Mouse (Mus musculus): ENCODE measurements around the gene Stk35. TPM values are rescaled to one million over a fixed set of nuclear protein-coding genes. Genes with fewer than 3 reads are reported as not detected.
A peak's percentile ranks its signal among the peaks of the same experiment; 100 is the strongest.

The Stk35 gene
- total RNA-seq, 2 experiments from 2014 or later = 28.0 to 33.5 TPM

GRCm38 (mm10) chr2:129818868-129819267 is 18.6 kb downstream of the Stk35 start:
- Histone ChIP-seq H3K27ac (no peak overlapping the region), H3K4me3 (no peak overlapping the region)
- DNase-seq (ENCODE audit: low spot score in 2 of 2) = no peak
- TF ChIP-seq CTCF (conservative IDR thresholded peaks at IDR 0.05) = no peak

GRCm38 (mm10) chr2:129819531-129819930 is 19.2 kb downstream of the Stk35 start:
- no peak overlapping the region for H3K4me3 ChIP-seq
- DNase-seq (ENCODE audit: low spot score in 2 of 2) = no peak
- H3K27ac ChIP-seq = peak overlapping the region; percentile 32; the same call in 1 of the 2 replicates
- no peak for TF ChIP-seq CTCF (conservative IDR thresholded peaks at IDR 0.05)

DNA sequence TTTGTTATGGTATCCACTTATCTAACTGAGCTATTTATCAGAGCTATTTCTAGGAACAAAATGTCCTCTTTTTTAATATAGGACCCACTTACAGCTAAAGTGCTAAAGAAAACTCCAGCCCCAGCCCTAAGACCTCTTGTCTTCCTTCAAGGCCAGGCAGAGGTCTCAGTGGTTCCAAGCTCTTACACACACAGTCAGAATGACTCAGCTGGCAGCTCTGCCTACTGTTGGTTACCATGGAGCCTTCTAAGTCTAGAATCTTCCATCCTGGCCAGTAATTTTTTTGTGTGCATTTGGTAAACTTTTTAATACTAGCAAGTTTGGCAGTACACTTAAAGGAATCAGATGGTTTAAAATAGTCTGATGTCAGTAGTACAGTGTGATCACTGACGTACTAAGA is 19.6 kb downstream of the Stk35 start:
- no peak for DNase-seq (ENCODE audit: low spot score in 2 of 2)
- TF ChIP-seq CTCF (conservative IDR thresholded peaks at IDR 0.05) = no peak
- H3K4me3 ChIP-seq = no peak overlapping the region
- peak overlapping the region; percentile 59; the same call in 1 of the 2 replicates for H3K27ac ChIP-seq

DNA sequence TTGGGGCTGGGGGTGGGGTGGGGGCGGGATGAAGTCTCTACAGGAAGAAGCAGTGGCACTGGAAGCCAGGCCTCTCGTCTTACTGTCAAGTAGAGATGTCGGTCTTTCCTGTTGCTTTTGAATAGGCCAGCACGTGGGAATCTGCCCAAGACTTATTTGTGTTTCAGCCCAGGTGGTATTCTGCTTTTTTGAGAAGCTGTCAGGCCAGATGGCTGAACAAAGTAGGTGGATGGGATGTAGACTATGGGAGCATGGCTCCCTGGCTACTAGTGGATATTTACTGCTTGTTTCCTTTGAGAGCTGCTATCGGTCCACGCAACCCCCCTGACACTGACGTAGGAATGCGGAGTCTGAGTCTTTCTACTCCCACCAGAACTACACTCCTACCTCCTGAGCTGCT is 20.7 kb downstream of the Stk35 start:
- no peak for TF ChIP-seq CTCF (conservative IDR thresholded peaks at IDR 0.05)
- H3K27ac ChIP-seq = peak overlapping the region; percentile 59; the same call in 1 of the 2 replicates
- no peak overlapping the region for H3K4me3 ChIP-seq
- peak; percentile 21 to 25 for DNase-seq (ENCODE audit: low spot score in 2 of 2)

- no peak for TF ChIP-seq CTCF (conservative IDR thresholded peaks at IDR 0.05)
- Histone ChIP-seq H3K4me3 (no peak overlapping the region), H3K27ac (no peak overlapping the region; the same call in 1 of the 2 replicates)
- no peak for DNase-seq (ENCODE audit: low spot score in 2 of 2)
Measured at GRCm38 (mm10) chr2:129821568-129821967, 21.3 kb downstream of the Stk35 start.

GRCm38 (mm10) chr2:129823310-129823709 is 23.0 kb downstream of the Stk35 start:
- H3K4me3 ChIP-seq = no peak overlapping the region
- H3K27ac ChIP-seq = no peak overlapping the region
- DNase-seq (ENCODE audit: low spot score in 2 of 2) = no peak
- no peak for TF ChIP-seq CTCF (conservative IDR thresholded peaks at IDR 0.05)

DNA sequence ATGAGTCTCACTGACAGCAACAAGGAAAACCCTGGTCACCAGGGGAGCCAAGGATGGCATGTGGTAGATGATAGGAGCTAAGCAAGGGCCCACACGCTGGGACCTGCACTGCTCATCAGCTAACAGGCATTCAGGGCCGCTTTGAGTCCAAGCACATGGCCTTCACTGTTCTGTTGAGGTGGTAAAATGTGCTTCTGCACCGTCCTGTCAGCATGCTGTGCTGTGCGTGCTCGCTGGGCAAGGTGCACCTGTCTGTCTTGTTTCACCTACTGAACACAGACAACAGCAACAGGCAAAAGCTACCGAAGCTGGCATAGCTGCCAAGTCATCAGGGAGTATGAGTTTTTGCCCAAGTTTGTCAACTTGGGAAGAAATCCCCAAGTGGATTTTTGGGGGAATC is 23.9 kb downstream of the Stk35 start:
- Histone ChIP-seq H3K27ac (no peak overlapping the region), H3K4me3 (no peak overlapping the region)
- no peak for DNase-seq (ENCODE audit: low spot score in 2 of 2)
- TF ChIP-seq CTCF (conservative IDR thresholded peaks at IDR 0.05) = no peak

DNA sequence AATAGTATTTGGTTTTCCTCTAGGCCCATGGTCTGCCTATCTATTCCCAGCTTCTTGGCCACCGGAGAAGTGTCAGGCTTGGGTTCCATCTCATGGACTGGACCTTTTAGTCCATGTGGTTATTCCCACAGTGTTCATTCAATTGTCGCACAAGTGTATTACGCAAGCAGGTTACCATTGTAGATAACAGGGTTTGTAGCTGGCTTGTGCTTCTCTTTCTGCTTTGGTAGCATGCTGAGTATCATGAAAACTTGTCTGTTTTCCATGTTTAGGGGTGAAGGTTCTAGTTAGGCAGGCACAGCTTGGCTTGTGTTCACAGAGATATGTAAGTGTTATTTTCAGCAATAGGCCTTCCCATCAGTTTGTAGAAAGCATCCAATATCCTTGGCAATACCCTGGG is 25.8 kb downstream of the Stk35 start:
- no peak for TF ChIP-seq CTCF (conservative IDR thresholded peaks at IDR 0.05)
- Histone ChIP-seq H3K27ac (no peak overlapping the region), H3K4me3 (no peak overlapping the region)
- DNase-seq (ENCODE audit: low spot score in 2 of 2) = no peak

- H3K27ac ChIP-seq = no peak overlapping the region
- H3K4me3 ChIP-seq = no peak overlapping the region
- DNase-seq (ENCODE audit: low spot score in 2 of 2) = no peak
- no peak for TF ChIP-seq CTCF (conservative IDR thresholded peaks at IDR 0.05)
Measured at GRCm38 (mm10) chr2:129832993-129833392, 32.7 kb downstream of the Stk35 start.

DNA sequence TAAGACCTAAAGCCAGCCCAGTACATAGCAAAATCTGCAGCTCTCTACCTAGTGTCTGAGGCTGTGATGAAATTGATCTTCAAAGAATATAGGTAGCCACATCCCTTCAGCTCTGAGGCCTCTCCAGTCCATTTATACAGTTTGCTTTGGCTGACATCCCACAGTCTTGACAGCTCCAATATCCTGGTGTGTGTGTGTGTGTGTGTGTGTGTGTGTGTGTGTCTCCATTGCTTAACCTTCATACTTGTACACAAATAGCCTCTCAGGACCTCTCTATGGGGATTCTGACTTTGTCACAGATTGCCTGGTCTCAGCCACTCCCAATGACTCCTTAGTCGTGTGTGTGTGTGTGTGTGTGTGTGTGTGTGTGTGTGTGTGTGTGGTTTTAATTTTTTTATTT is 33.9 kb downstream of the Stk35 start:
- no peak for DNase-seq (ENCODE audit: low spot score in 2 of 2)
- TF ChIP-seq CTCF (conservative IDR thresholded peaks at IDR 0.05) = no peak
- Histone ChIP-seq H3K27ac (no peak overlapping the region), H3K4me3 (no peak overlapping the region)

DNA sequence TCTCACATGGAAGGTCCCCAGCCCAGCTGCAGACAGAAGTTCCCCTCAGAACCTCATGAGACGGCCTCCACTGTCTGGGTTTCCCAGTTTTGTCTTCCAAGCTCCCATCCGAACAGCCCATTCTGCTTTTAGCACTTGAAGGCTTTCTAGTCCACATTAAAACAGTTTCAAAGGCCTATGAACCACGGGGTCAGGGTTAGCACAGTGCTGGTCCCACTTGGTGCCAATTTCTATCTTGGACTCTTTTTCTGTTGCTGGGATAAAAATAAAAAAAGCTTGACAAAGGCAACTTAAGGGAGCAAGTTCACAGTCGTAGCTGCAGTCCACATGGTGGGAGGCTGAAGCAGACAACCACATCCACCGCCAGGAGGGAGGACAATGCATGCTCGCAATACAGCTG is 34.6 kb downstream of the Stk35 start:
- DNase-seq (ENCODE audit: low spot score in 2 of 2) = no peak
- Histone ChIP-seq H3K4me3 (no peak overlapping the region), H3K27ac (no peak overlapping the region)
- no peak for TF ChIP-seq CTCF (conservative IDR thresholded peaks at IDR 0.05)

DNA sequence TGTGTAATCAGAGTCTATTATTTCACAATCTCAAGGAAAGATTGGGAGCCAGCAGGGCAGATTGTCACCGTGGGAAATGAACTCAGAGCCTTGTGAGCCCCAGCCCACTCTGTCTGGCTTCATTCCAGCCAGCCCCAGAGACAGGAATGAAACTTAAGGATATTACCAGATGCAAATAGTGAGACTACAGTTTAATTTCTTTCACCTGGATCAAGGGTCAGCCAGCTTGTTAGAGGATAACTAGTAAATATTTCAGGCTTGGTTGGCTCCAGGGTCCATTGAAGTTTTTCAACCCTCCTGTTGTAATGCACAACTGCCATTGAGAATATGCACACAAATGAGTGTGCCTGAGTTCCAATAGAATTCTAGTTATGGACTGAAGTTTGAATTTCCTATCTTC is 36.6 kb downstream of the Stk35 start:
- TF ChIP-seq CTCF (conservative IDR thresholded peaks at IDR 0.05) = no peak
- H3K27ac ChIP-seq = no peak overlapping the region
- no peak overlapping the region for H3K4me3 ChIP-seq
- no peak for DNase-seq (ENCODE audit: low spot score in 2 of 2)

- no peak for DNase-seq (ENCODE audit: low spot score in 2 of 2)
- no peak overlapping the region for H3K27ac ChIP-seq
- no peak overlapping the region for H3K4me3 ChIP-seq
- TF ChIP-seq CTCF (conservative IDR thresholded peaks at IDR 0.05) = no peak
Measured at GRCm38 (mm10) chr2:129838321-129838720, 38.0 kb downstream of the Stk35 start.

DNA sequence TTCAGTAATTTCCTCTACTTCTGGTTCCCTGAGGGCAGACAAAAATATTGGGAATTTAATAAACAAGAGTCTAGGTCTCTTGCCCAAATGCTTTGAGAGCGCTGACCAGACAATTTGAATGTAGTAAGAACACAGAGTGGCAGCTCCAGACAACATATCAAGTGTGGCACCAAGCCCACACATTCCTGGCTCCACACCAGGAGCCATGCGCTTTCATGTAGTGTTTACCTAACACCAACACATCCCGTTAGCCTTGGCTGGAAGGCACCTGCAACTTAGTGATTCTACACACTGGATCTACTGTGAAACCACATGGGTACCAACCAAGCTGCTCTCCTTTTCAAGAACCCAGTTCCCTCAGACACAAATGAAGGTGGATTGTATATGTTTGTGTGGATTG is 45.5 kb downstream of the Stk35 start:
- TF ChIP-seq CTCF (conservative IDR thresholded peaks at IDR 0.05) = no peak
- Histone ChIP-seq H3K27ac (no peak overlapping the region), H3K4me3 (no peak overlapping the region)
- no peak for DNase-seq (ENCODE audit: low spot score in 2 of 2)

GRCm38 (mm10) chr2:129846501-129846900 is 46.2 kb downstream of the Stk35 start:
- DNase-seq (ENCODE audit: low spot score in 2 of 2) = no peak
- Histone ChIP-seq H3K27ac (no peak overlapping the region), H3K4me3 (no peak overlapping the region)
- TF ChIP-seq CTCF (conservative IDR thresholded peaks at IDR 0.05) = no peak

All from layer of hippocampus, adult 2 months (tissue).